Mouse (Mus musculus): ENCODE measurements around the gene Gimap8. TPM values are rescaled to one million over a fixed set of nuclear protein-coding genes. Genes with fewer than 3 reads are reported as not detected.
"Not testable (repeated sequence)": the region's sequence is repeated elsewhere in the genome, so short reads cannot be mapped to it uniquely, and the experiment has no call there.

Gimap8 gene
- polyA plus RNA-seq, 1 experiment: 0.01 TPM

DNA sequence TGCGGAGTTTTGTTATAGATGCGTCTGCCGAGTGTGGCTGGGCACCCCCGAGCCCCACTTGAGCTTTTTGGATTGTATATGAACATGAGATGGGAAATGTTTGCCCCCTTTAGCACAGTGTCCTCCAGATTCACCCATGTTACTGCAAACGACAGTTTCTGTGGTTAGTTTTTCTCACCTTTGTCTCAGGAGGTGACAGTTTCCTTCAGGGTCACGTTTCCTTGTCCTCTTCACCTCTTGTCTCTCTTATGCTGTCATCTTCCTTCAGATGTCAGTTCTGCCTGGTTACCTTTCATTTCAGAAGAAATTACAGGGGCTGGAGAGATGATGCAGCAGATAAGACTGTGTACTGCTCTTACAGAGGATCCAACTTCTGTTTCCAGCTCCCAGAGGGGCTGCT lies 32.7 kb downstream of the Gimap8 start:
- TF ChIP-seq REST (IDR thresholded peaks at IDR 0.05; ENCODE audit: insufficient read depth, insufficient read length): no peak
- no peak for TF ChIP-seq TCF12 (IDR thresholded peaks at IDR 0.05; ENCODE audit: insufficient read depth, poor library complexity, severe bottlenecking)
- no peak for TF ChIP-seq MYOG (IDR thresholded peaks at IDR 0.05; ENCODE audit: control insufficient read depth in 1 of 3, insufficient read depth in 1 of 3, insufficient read length in 2 of 3, low read depth in 2 of 3)
- no peak for TF ChIP-seq CEBPB (IDR thresholded peaks at IDR 0.05; ENCODE audit: insufficient read depth, poor library complexity, severe bottlenecking)
- no peaks in the 10 kb centered on the region for H3K36me3 ChIP-seq (ENCODE audit: control insufficient read depth, insufficient read depth)
- H3ac ChIP-seq (ENCODE audit: control insufficient read depth, insufficient read length): no peak overlapping the region
- H3K27me3 ChIP-seq (ENCODE audit: control insufficient read depth, insufficient read depth, insufficient read length): no peaks in the 10 kb centered on the region
- no peak overlapping the region for H3K4me3 ChIP-seq
- H3K4me2 ChIP-seq (ENCODE audit: low read depth): no peak overlapping the region
- H3K79me2 ChIP-seq (ENCODE audit: control insufficient read depth, insufficient read depth): no peaks in the 10 kb centered on the region

- no peak overlapping the region for H3ac ChIP-seq (ENCODE audit: control insufficient read depth, insufficient read length)
- H3K27me3 ChIP-seq (ENCODE audit: control insufficient read depth, insufficient read depth, insufficient read length): no peaks in the 10 kb centered on the region
- H3K79me2 ChIP-seq (ENCODE audit: control insufficient read depth, insufficient read depth): no peaks in the 10 kb centered on the region
- H3K4me2 ChIP-seq (ENCODE audit: low read depth): no peak overlapping the region
- TF ChIP-seq POLR2A (IDR thresholded peaks at IDR 0.05; ENCODE audit: insufficient read length, low read depth) (no peak), MYOD1 (IDR thresholded peaks at IDR 0.05; ENCODE audit: control insufficient read depth in 1 of 3, insufficient read length in 2 of 3, low read depth in 2 of 3) (no peak), MAX (IDR thresholded peaks at IDR 0.05; ENCODE audit: low read depth) (no peak), CEBPB (IDR thresholded peaks at IDR 0.05; ENCODE audit: insufficient read depth, poor library complexity, severe bottlenecking) (no peak)
- no peak overlapping the region for H3K4me3 ChIP-seq
- no peaks in the 10 kb centered on the region for H3K36me3 ChIP-seq (ENCODE audit: control insufficient read depth, insufficient read depth)
Measured at GRCm38 (mm10) chr6:48680421-48680820, 33.4 kb downstream of the Gimap8 start.

GRCm38 (mm10) chr6:48681472-48682090 lies 34.5 kb downstream of the Gimap8 start:
- Histone ChIP-seq H3K79me2 (ENCODE audit: control insufficient read depth, insufficient read depth) (no peaks in the 10 kb centered on the region), H3K4me3 (no peak overlapping the region), H3ac (ENCODE audit: control insufficient read depth, insufficient read length) (no peak overlapping the region), H3K36me3 (ENCODE audit: control insufficient read depth, insufficient read depth) (no peaks in the 10 kb centered on the region), H3K4me2 (ENCODE audit: low read depth) (no peak overlapping the region), H3K27me3 (ENCODE audit: control insufficient read depth, insufficient read depth, insufficient read length) (no peaks in the 10 kb centered on the region)
- TF ChIP-seq MYOG (IDR thresholded peaks at IDR 0.05; ENCODE audit: control insufficient read depth in 1 of 3, insufficient read depth in 1 of 3, insufficient read length in 2 of 3, low read depth in 2 of 3): no peak
- no peak for TF ChIP-seq POLR2AphosphoS2 (IDR thresholded peaks at IDR 0.05; ENCODE audit: insufficient read length, low read depth)
- no peak for TF ChIP-seq POLR2A (IDR thresholded peaks at IDR 0.05; ENCODE audit: insufficient read length, low read depth)
- no peak for TF ChIP-seq MYOD1 (IDR thresholded peaks at IDR 0.05; ENCODE audit: control insufficient read depth in 1 of 3, insufficient read length in 2 of 3, low read depth in 2 of 3)
- TF ChIP-seq MAX (IDR thresholded peaks at IDR 0.05; ENCODE audit: low read depth): no peak
- TF ChIP-seq TCF3 (IDR thresholded peaks at IDR 0.05; ENCODE audit: insufficient read length, low read depth): no peak
- no peak for TF ChIP-seq USF1 (IDR thresholded peaks at IDR 0.05; ENCODE audit: low read depth)
- no peak for TF ChIP-seq CEBPB (IDR thresholded peaks at IDR 0.05; ENCODE audit: insufficient read depth, poor library complexity, severe bottlenecking)
- TF ChIP-seq TCF12 (IDR thresholded peaks at IDR 0.05; ENCODE audit: insufficient read depth, poor library complexity, severe bottlenecking): no peak

- no peak for TF ChIP-seq SRF (IDR thresholded peaks at IDR 0.05; ENCODE audit: control insufficient read depth, insufficient read length, low read depth)
- TF ChIP-seq CEBPB (IDR thresholded peaks at IDR 0.05; ENCODE audit: insufficient read depth, poor library complexity, severe bottlenecking): no peak
- no peak for TF ChIP-seq USF1 (IDR thresholded peaks at IDR 0.05; ENCODE audit: low read depth)
- TF ChIP-seq E2F4 (IDR thresholded peaks at IDR 0.05; ENCODE audit: insufficient read depth): no peak
- no peak for TF ChIP-seq REST (IDR thresholded peaks at IDR 0.05; ENCODE audit: insufficient read depth, insufficient read length)
- TF ChIP-seq POLR2A (IDR thresholded peaks at IDR 0.05; ENCODE audit: insufficient read length, low read depth): no peak
- TF ChIP-seq TCF3 (IDR thresholded peaks at IDR 0.05; ENCODE audit: insufficient read length, low read depth): no peak
- no peak for TF ChIP-seq MYOD1 (IDR thresholded peaks at IDR 0.05; ENCODE audit: control insufficient read depth in 1 of 3, insufficient read length in 2 of 3, low read depth in 2 of 3)
- no peak for TF ChIP-seq MYOG (IDR thresholded peaks at IDR 0.05; ENCODE audit: control insufficient read depth in 1 of 3, insufficient read depth in 1 of 3, insufficient read length in 2 of 3, low read depth in 2 of 3)
- TF ChIP-seq MAX (IDR thresholded peaks at IDR 0.05; ENCODE audit: low read depth): no peak
- Histone ChIP-seq H3K36me3 (ENCODE audit: control insufficient read depth, insufficient read depth) (no peaks in the 10 kb centered on the region), H3K79me2 (ENCODE audit: control insufficient read depth, insufficient read depth) (no peaks in the 10 kb centered on the region), H3ac (ENCODE audit: control insufficient read depth, insufficient read length) (no peak overlapping the region), H3K27me3 (ENCODE audit: control insufficient read depth, insufficient read depth, insufficient read length) (no peaks in the 10 kb centered on the region), H3K4me3 (no peak overlapping the region), H3K4me2 (ENCODE audit: low read depth) (no peak overlapping the region)
Measured at GRCm38 (mm10) chr6:48682271-48682670, 35.2 kb downstream of the Gimap8 start.

DNA sequence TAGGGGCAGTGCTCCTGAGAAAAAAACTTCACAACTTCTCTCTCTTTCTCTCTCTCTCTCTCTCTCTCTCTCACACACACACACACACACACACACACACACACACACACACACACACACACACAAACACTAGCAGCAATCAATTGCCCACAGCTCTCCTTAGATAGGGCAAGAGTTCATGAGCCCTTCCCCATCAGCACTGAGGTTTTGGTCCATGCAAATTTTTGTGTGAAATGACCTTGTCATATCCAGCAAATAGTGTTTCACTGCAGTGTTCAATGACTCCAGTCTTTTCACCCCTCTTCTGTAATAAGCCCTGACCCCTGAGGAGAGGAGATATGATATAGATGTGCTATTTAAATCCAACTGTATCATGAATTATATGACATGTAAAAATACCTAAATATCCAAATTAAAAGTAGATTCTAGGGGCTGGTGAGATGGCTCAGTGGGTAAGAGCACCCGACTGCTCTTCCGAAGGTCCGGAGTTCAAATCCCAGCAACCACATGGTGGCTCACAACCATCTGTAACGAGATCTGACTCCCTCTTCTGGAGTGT lies 36.3 kb downstream of the Gimap8 start:
- not testable (repeated sequence) for H3ac ChIP-seq (ENCODE audit: control insufficient read depth, insufficient read length); H3K79me2 ChIP-seq (ENCODE audit: control insufficient read depth, insufficient read depth); H3K4me3 ChIP-seq

More for the DNA sequence above, 36.3 kb downstream of the Gimap8 start:
- not testable (repeated sequence) for H3K36me3 ChIP-seq (ENCODE audit: control insufficient read depth, insufficient read depth); H3K4me2 ChIP-seq (ENCODE audit: low read depth); H3K27me3 ChIP-seq (ENCODE audit: control insufficient read depth, insufficient read depth, insufficient read length)
